Mouse (Mus musculus): ENCODE measurements at regions not wholly inside any gene's neighbourhood (a gene's known extent, or its start where the extent isn't known, plus 50 kb on each side); places are given as distances from the start of the nearest gene placed in this dataset.

GRCm38 (mm10) chr6:49523184-49523583 lies 127.8 kb downstream of the Stk31 start:
- DNase-seq: peak; percentile 62 to 64

GRCm38 (mm10) chr6:49523696-49524095 lies 128.3 kb downstream of the Stk31 start:
- DNase-seq: no peak

- DNase-seq: peak in 1 of 2 experiments; percentile 4
Observed at GRCm38 (mm10) chr6:49533956-49534355, 138.6 kb downstream of the Stk31 start.

GRCm38 (mm10) chr6:49534551-49534950 lies 139.1 kb downstream of the Stk31 start:
- DNase-seq: no peak

- no peak for DNase-seq
Observed at GRCm38 (mm10) chr6:49544946-49545345, 149.5 kb downstream of the Stk31 start.

- DNase-seq: no peak
Observed at GRCm38 (mm10) chr6:49555069-49555468, 159.7 kb downstream of the Stk31 start.

GRCm38 (mm10) chr6:49558508-49558907 lies 163.1 kb downstream of the Stk31 start:
- DNase-seq: no peak

GRCm38 (mm10) chr6:49559112-49559511 lies 163.7 kb downstream of the Stk31 start:
- DNase-seq: no peak

GRCm38 (mm10) chr6:49578340-49578739 lies 182.9 kb downstream of the Stk31 start:
- DNase-seq: peak; percentile 30 to 53

GRCm38 (mm10) chr6:49579691-49580090 lies 184.3 kb downstream of the Stk31 start:
- peak; percentile 75 to 81 for DNase-seq

GRCm38 (mm10) chr6:49582040-49582707 lies 186.8 kb downstream of the Stk31 start:
- peak; percentile 45 to 53 for DNase-seq

GRCm38 (mm10) chr6:49586553-49586952 lies 191.1 kb downstream of the Stk31 start:
- no peak for DNase-seq

- no peak for DNase-seq
Observed at GRCm38 (mm10) chr6:49588677-49589076, 193.3 kb downstream of the Stk31 start.

- DNase-seq: peak; percentile 92 to 96
Observed at GRCm38 (mm10) chr6:49590927-49591631, 195.7 kb downstream of the Stk31 start.

GRCm38 (mm10) chr6:49591632-49592000 lies 196.2 kb downstream of the Stk31 start:
- no peak for DNase-seq

GRCm38 (mm10) chr6:49592676-49593075 lies 197.3 kb downstream of the Stk31 start:
- peak; percentile 32 to 56 for DNase-seq

GRCm38 (mm10) chr6:49603201-49603600 lies 207.8 kb downstream of the Stk31 start:
- no peak for DNase-seq

- peak; percentile 23 to 67 for DNase-seq
Observed at GRCm38 (mm10) chr6:49603844-49604243, 208.4 kb downstream of the Stk31 start.

GRCm38 (mm10) chr6:49606028-49606427 lies 210.6 kb downstream of the Stk31 start:
- no peak for DNase-seq

- no peak for DNase-seq
Observed at GRCm38 (mm10) chr6:49606626-49607158, 211.3 kb downstream of the Stk31 start.

- DNase-seq: no peak
Observed at GRCm38 (mm10) chr6:49624080-49624479, 198.4 kb upstream of the Npy start.

- DNase-seq: no peak
Observed at GRCm38 (mm10) chr6:49624564-49624963, 197.9 kb upstream of the Npy start.

GRCm38 (mm10) chr6:49633470-49634095 lies 188.9 kb upstream of the Npy start:
- DNase-seq: peak; percentile 59 to 62

GRCm38 (mm10) chr6:49637654-49638053 lies 184.9 kb upstream of the Npy start:
- DNase-seq: peak; percentile 21 to 30

Measured in cerebellum, postnatal 10 days (tissue).